Mouse (Mus musculus): Measurements from ENCODE around the gene Hoxd12. TPM values are rescaled to one million over a fixed set of nuclear protein-coding genes. Genes with fewer than 3 reads are reported as not detected.

The Hoxd12 gene
- polyA plus RNA-seq, 1 experiment from 2014 or later: not detected

GRCm38 (mm10) chr2:74686301-74686987 is 11.6 kb downstream of the Hoxd12 start:
- H3K9me3 ChIP-seq: no peaks in the 10 kb centered on the region
- H3K27ac ChIP-seq: no peak overlapping the region
- peaks cover 79% of the 10 kb centered on the region for H3K27me3 ChIP-seq
- no peak overlapping the region for H3K4me2 ChIP-seq (replicated peaks)
- H3K36me3 ChIP-seq: no peaks in the 10 kb centered on the region
- H3K4me3 ChIP-seq: no peak overlapping the region
- WGBS: 5% methylated on average over 17 of the region's 17 CpGs
- no peak overlapping the region for H3K9ac ChIP-seq
- H3K4me1 ChIP-seq: peaks cover 12% of the 10 kb centered on the region
- no peak for ATAC-seq (ENCODE audit: insufficient number of reproducible peaks, insufficient read depth, low FRiP score, low TSS enrichment)

GRCm38 (mm10) chr2:74686988-74687697 is 12.3 kb downstream of the Hoxd12 start:
- no peak overlapping the region for H3K4me3 ChIP-seq
- WGBS: under 1% methylated on average over 27 of the region's 27 CpGs
- peaks cover 5% of the 10 kb centered on the region for H3K4me1 ChIP-seq
- H3K36me3 ChIP-seq: no peaks in the 10 kb centered on the region
- ATAC-seq (ENCODE audit: insufficient number of reproducible peaks, insufficient read depth, low FRiP score, low TSS enrichment): no peak
- no peak overlapping the region for H3K4me2 ChIP-seq (replicated peaks)
- H3K27ac ChIP-seq: no peak overlapping the region
- peaks cover 79% of the 10 kb centered on the region for H3K27me3 ChIP-seq
- H3K9ac ChIP-seq: no peak overlapping the region
- H3K9me3 ChIP-seq: no peaks in the 10 kb centered on the region

- ATAC-seq (ENCODE audit: insufficient number of reproducible peaks, insufficient read depth, low FRiP score, low TSS enrichment): no peak
- WGBS: 1% methylated on average over 31 of the region's 31 CpGs
- Histone ChIP-seq H3K4me3 (no peak overlapping the region), H3K27ac (no peak overlapping the region), H3K9me3 (no peaks in the 10 kb centered on the region), H3K36me3 (no peaks in the 10 kb centered on the region), H3K27me3 (peaks cover 79% of the 10 kb centered on the region), H3K4me2 (replicated peaks) (no peak overlapping the region), H3K4me1 (no peaks in the 10 kb centered on the region; the same call in 1 of the 2 replicates), H3K9ac (no peak overlapping the region)
Measured at GRCm38 (mm10) chr2:74687698-74688555, 13.1 kb downstream of the Hoxd12 start.

DNA sequence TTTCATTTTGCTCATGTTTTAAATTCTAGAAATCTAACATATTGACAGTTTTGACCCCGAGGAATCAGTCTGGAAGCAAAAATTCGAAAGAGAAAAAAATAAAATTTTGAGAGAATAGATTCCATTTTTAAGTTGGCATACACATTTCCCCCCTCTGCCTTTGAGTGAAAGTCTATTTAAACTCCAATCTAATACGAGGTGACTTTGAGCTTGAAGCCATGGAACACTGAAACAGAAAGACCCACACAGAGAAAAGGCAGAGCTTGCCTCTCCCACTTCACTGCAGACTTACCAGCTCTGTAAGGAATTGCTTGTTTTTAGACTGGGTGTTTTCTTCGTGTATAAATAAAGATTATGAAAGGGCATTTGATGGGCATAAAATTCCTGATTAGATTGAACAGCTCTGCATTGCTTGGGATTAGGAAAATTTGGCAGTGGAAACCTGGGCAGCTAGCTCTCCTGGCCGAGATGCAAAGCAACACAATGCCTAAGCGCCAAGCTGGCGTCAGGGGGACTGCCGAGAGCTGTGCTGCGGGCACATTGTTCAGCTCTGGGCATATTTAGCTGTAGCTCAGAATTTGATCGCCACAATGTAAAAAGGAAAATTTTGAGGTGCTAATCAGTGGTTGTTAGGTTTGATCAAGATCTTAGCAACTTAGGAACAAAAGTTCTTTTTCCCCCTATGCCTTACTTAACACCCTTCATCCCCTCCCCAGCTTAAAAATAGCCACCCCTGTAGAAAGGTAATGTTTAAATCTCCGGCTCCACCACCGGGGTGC is 14.2 kb downstream of the Hoxd12 start:
- Histone ChIP-seq H3K27me3 (peaks cover 79% of the 10 kb centered on the region), H3K9ac (no peak overlapping the region), H3K4me3 (no peak overlapping the region)

GRCm38 (mm10) chr2:74689574-74690337 is 14.9 kb downstream of the Hoxd12 start:
- WGBS: under 1% methylated on average over 24 of the region's 24 CpGs
- Histone ChIP-seq H3K27ac (no peak overlapping the region), H3K4me3 (no peak overlapping the region), H3K27me3 (peaks cover 79% of the 10 kb centered on the region), H3K4me1 (no peaks in the 10 kb centered on the region; the same call in 1 of the 2 replicates), H3K9ac (no peak overlapping the region), H3K9me3 (no peaks in the 10 kb centered on the region), H3K36me3 (no peaks in the 10 kb centered on the region), H3K4me2 (replicated peaks) (no peak overlapping the region)
- ATAC-seq (ENCODE audit: insufficient number of reproducible peaks, insufficient read depth, low FRiP score, low TSS enrichment): no peak

More for the DNA sequence above, 14.2 kb downstream of the Hoxd12 start:
- no peak overlapping the region for H3K27ac ChIP-seq
- no peaks in the 10 kb centered on the region; the same call in 1 of the 2 replicates for H3K4me1 ChIP-seq
- no peaks in the 10 kb centered on the region for H3K36me3 ChIP-seq
- 3% methylated on average over 12 of the region's 12 CpGs for WGBS
- no peaks in the 10 kb centered on the region for H3K9me3 ChIP-seq
- ATAC-seq (ENCODE audit: insufficient number of reproducible peaks, insufficient read depth, low FRiP score, low TSS enrichment): no peak
- H3K4me2 ChIP-seq (replicated peaks): no peak overlapping the region

GRCm38 (mm10) chr2:74690338-74690716 is 15.5 kb downstream of the Hoxd12 start:
- Histone ChIP-seq H3K36me3 (no peaks in the 10 kb centered on the region), H3K4me3 (no peak overlapping the region), H3K4me1 (no peaks in the 10 kb centered on the region; the same call in 1 of the 2 replicates), H3K27ac (no peak overlapping the region), H3K9me3 (no peaks in the 10 kb centered on the region), H3K27me3 (peaks cover 79% of the 10 kb centered on the region), H3K4me2 (replicated peaks) (no peak overlapping the region), H3K9ac (no peak overlapping the region)
- ATAC-seq (ENCODE audit: insufficient number of reproducible peaks, insufficient read depth, low FRiP score, low TSS enrichment): no peak
- 8% methylated on average over 8 of the region's 8 CpGs for WGBS

DNA sequence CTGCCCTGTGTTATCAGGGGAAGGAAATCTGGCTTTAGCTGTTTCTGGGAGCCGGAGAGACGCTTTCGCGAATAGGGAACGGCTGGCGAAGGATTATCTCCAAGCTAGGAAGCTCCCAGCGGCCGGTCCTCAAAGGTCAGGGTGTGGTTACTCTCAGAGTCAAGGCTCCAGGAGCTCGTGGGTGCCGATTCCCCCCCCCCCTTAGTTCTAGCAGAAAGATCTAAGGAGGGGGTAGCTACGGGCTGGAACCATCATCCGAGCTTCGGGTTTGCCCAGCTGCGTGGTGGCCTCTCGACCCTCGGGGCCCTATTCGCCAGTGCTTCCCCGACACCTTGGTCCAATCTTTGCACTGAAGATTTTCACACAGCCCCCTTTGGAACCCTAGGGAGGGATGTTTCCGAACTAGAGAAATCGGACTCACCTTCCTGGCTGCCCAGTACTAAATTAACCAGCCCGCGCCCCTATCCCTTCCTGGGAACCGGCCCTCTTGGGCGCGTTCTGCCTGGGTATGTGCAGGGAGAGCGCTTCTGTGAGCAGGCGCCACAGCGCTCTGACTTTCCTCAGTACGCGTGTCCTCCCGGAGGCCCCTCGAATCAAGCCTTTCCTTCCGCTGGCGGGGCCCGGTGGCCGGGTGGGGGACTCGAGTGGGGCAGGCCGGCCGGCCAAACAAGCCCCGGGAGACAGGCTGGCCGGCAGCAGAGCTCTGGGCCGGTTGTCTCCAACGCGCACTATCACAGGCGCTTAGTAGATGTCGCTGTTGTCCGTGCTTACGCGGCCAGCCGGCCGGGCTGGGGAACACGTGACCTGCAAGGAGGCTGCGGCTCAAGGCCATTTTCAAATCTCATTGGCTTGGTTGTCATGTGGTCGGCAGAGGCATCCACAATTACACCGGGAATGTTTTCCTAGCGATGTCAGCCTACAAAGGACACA is 16.5 kb downstream of the Hoxd12 start, which contains the start of gene Hoxd10:
Hoxd10 (plus strand) TSS at position 903 of the 930 bp plus-strand sequence.
- Histone ChIP-seq H3K9ac (no peak within 1 kb of the TSS), H3K27ac (no peak within 1 kb of the TSS), H3K4me3 (0 out of 2 replicates have a peak within 1 kb of the TSS, but pooled peaks have one; percentile 9), H3K9me3 (no peaks in the 10 kb centered on the region), H3K4me2 (replicated peaks) (peak within 1 kb of the TSS; percentile 24; the same call in 1 of the 2 replicates), H3K4me1 (no peaks in the 10 kb centered on the region; the same call in 1 of the 2 replicates), H3K36me3 (no peaks in the 10 kb centered on the region), H3K27me3 (peaks cover 86% of the 10 kb centered on the region)
- ATAC-seq (ENCODE audit: insufficient number of reproducible peaks, insufficient read depth, low FRiP score, low TSS enrichment): no peak
- under 1% methylated on average over 56 of the region's 56 CpGs for WGBS

GRCm38 (mm10) chr2:74691995-74692807 is 17.4 kb downstream of the Hoxd12 start:
- Histone ChIP-seq H3K36me3 (no peaks in the 10 kb centered on the region), H3K9ac (no peak overlapping the region), H3K4me3 (no peak overlapping the region), H3K9me3 (no peaks in the 10 kb centered on the region), H3K27me3 (peaks cover 87% of the 10 kb centered on the region), H3K4me2 (replicated peaks) (no peak overlapping the region), H3K4me1 (no peaks in the 10 kb centered on the region; the same call in 1 of the 2 replicates), H3K27ac (no peak overlapping the region)
- no peak for ATAC-seq (ENCODE audit: insufficient number of reproducible peaks, insufficient read depth, low FRiP score, low TSS enrichment)
- WGBS: 4% methylated on average over 35 of the region's 35 CpGs

DNA sequence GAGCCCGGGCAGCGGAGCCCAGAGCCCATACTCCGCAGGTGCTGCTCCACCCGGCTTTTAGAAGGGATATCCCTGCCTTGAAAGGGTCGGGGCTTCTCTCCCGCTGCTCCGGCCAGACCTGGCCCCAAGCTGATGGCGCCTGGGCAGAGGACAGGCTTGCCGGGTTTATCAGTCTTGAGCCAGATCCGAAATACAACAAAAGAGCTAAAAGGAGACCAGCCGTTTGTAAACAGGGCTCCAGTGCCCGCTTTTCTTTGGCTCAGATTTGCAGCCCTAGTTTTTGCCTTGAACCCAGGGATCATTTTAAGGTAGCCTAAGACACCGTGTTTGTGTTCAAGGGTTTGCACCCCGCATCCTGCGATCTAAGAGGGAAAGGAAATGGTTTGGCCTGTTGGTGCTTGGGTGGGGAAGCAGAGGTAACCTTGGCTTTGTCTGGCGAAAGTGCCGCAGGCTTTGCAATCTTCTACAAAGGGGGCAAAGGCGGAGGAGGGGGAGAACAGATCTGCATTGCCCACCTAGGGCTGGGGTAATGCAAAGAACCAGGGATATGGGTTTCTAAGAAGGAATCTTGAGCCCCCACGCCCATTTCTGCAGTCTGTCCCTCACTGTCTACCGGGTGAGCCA is 18.1 kb downstream of the Hoxd12 start:
- H3K4me2 ChIP-seq (replicated peaks): no peak overlapping the region
- peaks cover under 1% of the 10 kb centered on the region for H3K4me1 ChIP-seq
- WGBS: 2% methylated on average over 20 of the region's 20 CpGs
- no peak overlapping the region for H3K27ac ChIP-seq
- H3K9me3 ChIP-seq: no peaks in the 10 kb centered on the region
- peaks cover 87% of the 10 kb centered on the region for H3K27me3 ChIP-seq
- no peak for ATAC-seq (ENCODE audit: insufficient number of reproducible peaks, insufficient read depth, low FRiP score, low TSS enrichment)
- H3K9ac ChIP-seq: no peak overlapping the region
- H3K36me3 ChIP-seq: no peaks in the 10 kb centered on the region
- H3K4me3 ChIP-seq: no peak overlapping the region

All from embryonic facial prominence, embryonic 12.5 days (tissue).